Mouse (Mus musculus): ENCODE results near the gene Hdac11. TPM values are rescaled to one million over a fixed set of nuclear protein-coding genes. Genes with fewer than 3 reads are reported as not detected.
"Not testable (repeated sequence)": the region's sequence is repeated elsewhere in the genome, so short reads cannot be mapped to it uniquely, and the experiment has no call there.

Gene Hdac11
- polyA plus RNA-seq, 1 experiment from 2014 or later = 4.6 TPM

DNA sequence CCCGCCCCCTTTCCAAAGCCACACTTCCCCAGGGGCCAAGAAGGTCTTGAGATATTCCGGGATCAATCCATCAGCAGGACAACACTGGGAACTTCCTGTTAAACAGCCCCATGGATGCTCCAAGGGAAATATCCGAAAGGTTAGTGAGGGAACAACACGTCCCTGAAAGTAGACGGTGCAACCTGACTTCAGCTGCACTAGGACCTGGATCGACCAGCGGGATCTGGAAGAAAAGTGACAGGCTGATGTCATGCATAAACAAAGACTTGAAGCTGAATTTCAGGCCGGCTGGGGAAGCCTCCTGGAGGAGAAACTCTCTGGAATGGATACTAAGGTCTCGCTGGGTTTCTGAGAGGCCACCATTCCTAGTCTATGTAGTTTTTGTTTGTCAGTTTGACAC, 39.3 kb upstream of the Hdac11 start:
- WGBS (ENCODE audit: insufficient replicate concordance) = 7% methylated on average over 9 of the region's 9 CpGs
- peak; percentile 16 for ATAC-seq
- peaks cover 42% of the 10 kb centered on the region for H3K4me1 ChIP-seq (ENCODE audit: insufficient read depth)

DNA sequence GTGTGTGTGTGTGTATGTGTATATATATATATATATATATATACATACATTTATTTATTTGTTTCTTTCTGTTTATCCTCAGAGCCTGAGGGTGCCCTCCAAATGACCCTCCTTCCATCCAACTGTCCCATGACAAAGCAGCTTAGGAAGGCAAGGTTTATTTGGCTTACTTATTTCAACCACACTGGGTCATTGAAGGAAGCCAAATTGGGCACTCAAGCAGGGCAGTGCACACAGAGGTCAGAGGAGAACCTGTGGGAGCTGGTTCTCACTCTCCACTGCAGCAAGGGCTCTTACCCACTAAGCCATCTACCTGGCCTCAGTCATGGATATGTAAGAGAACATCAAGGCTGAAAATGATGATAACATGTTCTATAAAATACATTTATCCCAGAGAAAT, 37.9 kb upstream of the Hdac11 start:
- H3K4me1 ChIP-seq (ENCODE audit: insufficient read depth) = peaks cover 34% of the 10 kb centered on the region
- H3K27me3 ChIP-seq (ENCODE audit: insufficient read depth, low read length) = 0 out of 2 replicates have a peak, but pooled peaks cover 3% of the 10 kb centered on the region

More for the DNA sequence above, 39.3 kb upstream of the Hdac11 start:
- Histone ChIP-seq H3K36me3 (replicated peaks; ENCODE audit: insufficient read depth, low read length) (no peaks in the 10 kb centered on the region), H3K27ac (ENCODE audit: low read depth) (peak overlapping the region; percentile 82), H3K9me3 (ENCODE audit: low read length) (no peaks in the 10 kb centered on the region; the same call in 1 of the 2 replicates), H3K4me3 (ENCODE audit: low read depth, low read length) (peak overlapping the region; percentile 94), H3K4me2 (ENCODE audit: low read depth, low read length) (peak overlapping the region; percentile 100), H3K9ac (replicated peaks) (peak overlapping the region; percentile 85), H3K27me3 (ENCODE audit: insufficient read depth, low read length) (0 out of 2 replicates have a peak, but pooled peaks cover 3% of the 10 kb centered on the region)
- no peak for DNase-seq
- TF ChIP-seq CTCF (IDR thresholded peaks at IDR 0.05; ENCODE audit: low read depth) (no peak), EP300 (IDR thresholded peaks at IDR 0.05; ENCODE audit: low read depth) (no peak)

DNA sequence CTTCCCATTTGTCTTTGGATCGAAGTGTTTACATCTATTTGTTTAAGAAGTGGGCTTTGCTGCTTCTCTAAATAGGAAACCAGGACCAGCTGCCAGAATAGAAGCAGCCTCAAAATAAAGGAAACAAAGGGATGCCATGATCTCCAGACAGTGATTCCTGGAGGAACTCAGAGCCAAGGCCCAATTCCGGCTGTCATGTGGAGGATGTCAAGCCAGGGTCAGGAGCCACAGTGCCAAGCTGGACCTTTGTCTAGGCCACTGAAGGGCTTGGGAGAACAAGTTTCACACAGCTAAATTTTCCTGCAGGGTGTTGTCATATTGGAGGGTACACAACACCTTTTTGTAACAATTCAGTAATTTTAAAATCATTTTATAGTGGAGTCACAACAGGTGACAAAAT, 36.3 kb upstream of the Hdac11 start:
- no peaks in the 10 kb centered on the region for H3K36me3 ChIP-seq (replicated peaks; ENCODE audit: insufficient read depth, low read length)
- H3K4me1 ChIP-seq (ENCODE audit: insufficient read depth) = peaks cover 21% of the 10 kb centered on the region
- TF ChIP-seq EP300 (IDR thresholded peaks at IDR 0.05; ENCODE audit: low read depth) (no peak), CTCF (IDR thresholded peaks at IDR 0.05; ENCODE audit: low read depth) (no peak)
- no peak for DNase-seq
- H3K27me3 ChIP-seq (ENCODE audit: insufficient read depth, low read length) = 0 out of 2 replicates have a peak, but pooled peaks cover 3% of the 10 kb centered on the region
- no peaks in the 10 kb centered on the region; the same call in 1 of the 2 replicates for H3K9me3 ChIP-seq (ENCODE audit: low read length)
- no peak overlapping the region for H3K9ac ChIP-seq (replicated peaks)
- H3K4me3 ChIP-seq (ENCODE audit: low read depth, low read length) = no peak overlapping the region
- H3K27ac ChIP-seq (ENCODE audit: low read depth) = no peak overlapping the region
- no peak for ATAC-seq
- 73% methylated on average over 2 of the region's 2 CpGs for WGBS (ENCODE audit: insufficient replicate concordance)
- H3K4me2 ChIP-seq (ENCODE audit: low read depth, low read length) = no peak overlapping the region

More for the DNA sequence above, 37.9 kb upstream of the Hdac11 start:
- no peak overlapping the region for H3K9ac ChIP-seq (replicated peaks)
- DNase-seq (no peak), ATAC-seq (no peak)
- H3K27ac ChIP-seq (ENCODE audit: low read depth) = no peak overlapping the region
- H3K4me2 ChIP-seq (ENCODE audit: low read depth, low read length) = no peak overlapping the region
- no peaks in the 10 kb centered on the region for H3K36me3 ChIP-seq (replicated peaks; ENCODE audit: insufficient read depth, low read length)
- H3K9me3 ChIP-seq (ENCODE audit: low read length) = no peaks in the 10 kb centered on the region; the same call in 1 of the 2 replicates
- TF ChIP-seq CTCF (IDR thresholded peaks at IDR 0.05; ENCODE audit: low read depth) (no peak), EP300 (IDR thresholded peaks at IDR 0.05; ENCODE audit: low read depth) (no peak)
- no peak overlapping the region for H3K4me3 ChIP-seq (ENCODE audit: low read depth, low read length)

DNA sequence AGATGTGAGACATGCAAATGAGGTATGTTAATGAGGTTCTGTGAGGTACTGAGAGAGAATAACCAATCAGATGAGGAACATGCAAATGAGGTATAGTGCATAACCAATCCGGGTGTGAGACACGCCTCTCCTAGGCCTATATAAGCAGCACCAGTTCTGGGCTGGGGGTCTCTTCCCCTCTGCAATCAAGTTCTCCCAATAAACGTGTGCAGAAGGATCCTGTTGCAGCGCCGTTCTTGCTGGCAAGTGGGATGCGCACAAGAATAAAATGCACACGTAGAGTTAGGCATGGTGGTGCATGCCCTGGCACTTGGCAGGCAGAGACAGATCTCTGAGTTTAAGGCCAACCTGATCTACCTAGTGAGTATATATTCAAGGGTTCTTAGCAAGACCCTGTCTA, 35.4 kb upstream of the Hdac11 start:
- 94% methylated on average over 7 of the region's 7 CpGs for WGBS (ENCODE audit: insufficient replicate concordance)

DNA sequence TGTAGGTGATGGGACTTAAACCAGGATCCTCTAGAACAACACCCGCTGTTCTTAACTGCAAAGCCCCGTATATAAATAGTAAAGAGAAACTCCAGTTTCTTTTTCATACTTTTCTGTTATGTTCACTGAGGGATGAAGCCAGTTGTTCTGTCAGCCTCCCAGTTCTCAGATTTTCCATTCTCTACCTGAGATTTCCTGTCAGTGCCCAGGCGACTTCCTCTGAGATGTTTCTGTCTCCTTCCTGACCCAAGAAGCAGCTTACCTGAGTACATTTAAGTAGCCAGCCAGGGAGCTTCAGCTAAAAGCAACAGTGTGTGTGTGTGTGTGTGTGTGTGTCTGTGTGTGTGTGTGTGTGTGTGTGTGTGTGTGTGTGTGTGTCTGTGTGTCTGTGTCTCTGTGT, 33.0 kb upstream of the Hdac11 start:
- no peak overlapping the region for H3K27ac ChIP-seq (ENCODE audit: low read depth)
- TF ChIP-seq EP300 (IDR thresholded peaks at IDR 0.05; ENCODE audit: low read depth) (no peak), CTCF (IDR thresholded peaks at IDR 0.05; ENCODE audit: low read depth) (no peak)
- WGBS (ENCODE audit: insufficient replicate concordance) = 62% methylated on average over 3 of the region's 3 CpGs

More for the DNA sequence above, 35.4 kb upstream of the Hdac11 start:
- not testable (repeated sequence) for H3K9ac ChIP-seq (replicated peaks); H3K4me3 ChIP-seq (ENCODE audit: low read depth, low read length); H3K36me3 ChIP-seq (replicated peaks; ENCODE audit: insufficient read depth, low read length); ATAC-seq; H3K9me3 ChIP-seq (ENCODE audit: low read length); DNase-seq; H3K27me3 ChIP-seq (ENCODE audit: insufficient read depth, low read length); H3K4me2 ChIP-seq (ENCODE audit: low read depth, low read length); H3K27ac ChIP-seq (ENCODE audit: low read depth)
- peaks cover 17% of the 10 kb centered on the region for H3K4me1 ChIP-seq (ENCODE audit: insufficient read depth)

DNA sequence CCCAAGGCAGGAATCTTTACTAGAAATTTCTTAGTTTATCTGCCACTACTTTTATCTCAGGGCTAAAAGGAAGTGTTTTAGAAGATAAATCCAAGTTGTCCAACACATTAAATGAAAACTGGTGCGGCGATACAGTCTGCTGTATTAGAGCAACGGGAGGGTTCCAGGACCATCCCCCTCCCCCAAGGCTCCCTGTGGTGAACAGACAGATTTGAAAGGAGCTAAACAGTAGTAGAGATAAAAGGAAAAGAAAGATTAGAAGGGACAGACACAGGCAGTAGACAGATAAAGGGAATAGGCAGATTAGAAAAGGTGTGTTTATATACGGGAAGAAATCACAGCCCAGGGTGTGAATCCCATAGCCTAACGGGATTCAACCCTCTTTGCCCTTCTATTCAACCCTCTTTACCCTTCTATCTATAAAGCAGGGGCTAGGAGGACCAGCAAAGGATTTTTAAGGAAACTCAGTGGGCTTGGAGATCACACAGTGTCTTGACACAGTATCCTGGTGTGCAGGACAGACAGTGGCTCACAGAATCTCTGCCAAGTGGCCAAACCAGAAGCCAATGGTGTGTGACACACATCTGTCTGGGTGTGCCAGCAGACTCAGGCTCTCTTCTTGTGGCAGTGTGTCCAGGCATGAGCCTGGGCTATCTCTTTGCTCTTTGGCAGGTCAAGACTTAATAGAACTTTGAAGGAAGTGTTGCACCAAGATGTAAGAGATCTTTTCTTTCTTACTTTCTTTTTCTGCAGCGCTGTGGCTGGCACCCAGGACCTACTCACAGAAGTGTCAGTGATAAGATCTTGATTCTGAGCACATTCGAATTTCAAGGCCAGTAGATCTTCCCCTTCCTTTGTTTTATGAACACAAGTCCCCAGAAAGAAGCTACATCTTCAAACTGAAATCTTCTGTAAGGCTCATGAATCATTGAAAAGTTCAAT, 31.9 kb upstream of the Hdac11 start:
- H3K9me3 ChIP-seq (ENCODE audit: low read length) = peaks cover 3% of the 10 kb centered on the region; the same call in 1 of the 2 replicates
- no peak for DNase-seq
- no peak for ATAC-seq
- H3K9ac ChIP-seq (replicated peaks) = no peak overlapping the region
- H3K4me2 ChIP-seq (ENCODE audit: low read depth, low read length) = no peak overlapping the region
- TF ChIP-seq EP300 (IDR thresholded peaks at IDR 0.05; ENCODE audit: low read depth) (no peak), CTCF (IDR thresholded peaks at IDR 0.05; ENCODE audit: low read depth) (no peak)
- no peaks in the 10 kb centered on the region for H3K36me3 ChIP-seq (replicated peaks; ENCODE audit: insufficient read depth, low read length)
- peaks cover 3% of the 10 kb centered on the region; the same call in 1 of the 2 replicates for H3K4me1 ChIP-seq (ENCODE audit: insufficient read depth)
- WGBS (ENCODE audit: insufficient replicate concordance) = 34% methylated on average over 7 of the region's 7 CpGs
- H3K27me3 ChIP-seq (ENCODE audit: insufficient read depth, low read length) = no peaks in the 10 kb centered on the region
- H3K4me3 ChIP-seq (ENCODE audit: low read depth, low read length) = no peak overlapping the region
- no peak overlapping the region for H3K27ac ChIP-seq (ENCODE audit: low read depth)

More for the DNA sequence above, 33.0 kb upstream of the Hdac11 start:
- Histone ChIP-seq H3K9ac (replicated peaks) (no peak overlapping the region), H3K9me3 (ENCODE audit: low read length) (no peaks in the 10 kb centered on the region; the same call in 1 of the 2 replicates), H3K4me2 (ENCODE audit: low read depth, low read length) (no peak overlapping the region), H3K36me3 (replicated peaks; ENCODE audit: insufficient read depth, low read length) (no peaks in the 10 kb centered on the region), H3K27me3 (ENCODE audit: insufficient read depth, low read length) (no peaks in the 10 kb centered on the region), H3K4me3 (ENCODE audit: low read depth, low read length) (no peak overlapping the region), H3K4me1 (ENCODE audit: insufficient read depth) (peaks cover 3% of the 10 kb centered on the region; the same call in 1 of the 2 replicates)
- DNase-seq (no peak), ATAC-seq (no peak)

All from liver, postnatal 0 days (tissue).